Mouse (Mus musculus): ENCODE measurements around the gene Cep55. TPM values are rescaled to one million over a fixed set of nuclear protein-coding genes. Genes with fewer than 3 reads are reported as not detected.

Gene Cep55
- polyA plus RNA-seq, 1 experiment from 2014 or later = 26.8 TPM

DNA sequence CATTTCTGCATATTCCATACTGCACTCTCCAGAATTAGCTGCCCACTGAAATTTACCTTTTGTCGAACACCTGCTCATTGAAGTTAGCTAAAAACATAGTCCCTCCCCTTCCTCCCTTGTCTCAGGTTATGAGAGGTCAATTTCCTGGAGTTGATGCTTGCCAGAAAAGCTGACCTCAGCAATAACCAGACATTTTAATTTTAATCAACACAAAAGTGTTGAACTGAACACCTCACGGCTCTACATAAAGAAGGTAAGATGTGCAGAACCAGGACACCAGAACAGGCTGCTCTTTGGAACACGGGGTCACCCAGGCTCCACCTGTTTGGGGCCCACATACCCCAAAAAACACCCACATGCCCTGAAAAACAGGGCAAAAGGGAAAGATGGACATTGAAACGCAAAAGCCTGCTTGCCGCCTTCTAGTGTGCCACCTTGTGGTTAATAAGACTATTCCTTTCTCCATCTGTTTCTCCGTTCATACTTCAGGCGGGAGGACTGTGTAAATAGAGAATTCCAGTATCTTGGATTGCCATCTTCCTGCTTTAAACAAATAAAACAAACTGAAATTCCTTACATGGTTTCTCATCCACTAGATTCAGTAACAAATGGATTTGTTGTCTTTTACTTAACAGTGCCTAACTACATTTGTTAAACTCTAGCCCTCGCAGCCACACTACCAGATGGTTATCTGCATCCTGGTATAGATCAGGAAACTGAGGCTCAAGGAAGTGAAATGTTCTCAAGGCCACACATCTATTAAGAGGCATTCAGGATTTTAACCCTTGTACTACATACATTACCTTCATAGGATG, 1.4 kb upstream of the Cep55 start:
- no peak for ATAC-seq (ENCODE audit: low FRiP score)
- no peak overlapping the region for H3K9ac ChIP-seq

DNA sequence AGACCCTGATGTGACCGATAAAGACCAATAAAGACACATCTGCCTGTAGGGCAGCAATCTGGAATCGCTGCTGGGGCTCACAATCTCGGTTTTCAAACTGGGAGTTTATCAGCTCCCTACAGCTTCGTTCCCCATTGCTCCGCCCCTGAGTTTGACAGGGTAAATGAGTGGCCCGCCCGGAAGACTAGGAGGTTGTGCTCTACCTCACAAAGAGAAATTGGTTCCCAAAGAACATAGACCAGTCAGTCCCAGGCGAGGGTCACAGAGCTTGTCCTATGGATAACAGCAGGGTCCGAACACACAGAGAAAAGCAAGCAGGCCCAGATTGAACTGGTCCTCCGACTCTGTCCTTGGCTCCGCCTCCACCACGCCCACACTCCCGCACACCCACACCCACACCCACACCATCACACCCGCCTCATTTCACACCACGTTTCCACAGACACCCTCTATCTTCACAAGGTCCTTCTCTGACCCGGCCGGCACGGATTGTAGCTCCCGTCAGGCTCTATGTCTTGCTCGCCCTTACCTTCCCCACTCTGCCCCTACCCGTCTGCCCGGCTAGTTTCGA, 577 bp upstream of the Cep55 start:
- no peaks in the 10 kb centered on the region for H3K9me3 ChIP-seq (replicated peaks)
- peak overlapping the region; percentile 79 for H3K4me2 ChIP-seq (replicated peaks)
- no peak overlapping the region for H3K27ac ChIP-seq
- WGBS = under 1% methylated on average over 23 of the region's 23 CpGs
- H3K4me1 ChIP-seq = peaks cover 13% of the 10 kb centered on the region
- H3K9ac ChIP-seq = peak overlapping the region; percentile 46
- H3K36me3 ChIP-seq = peaks cover 2% of the 10 kb centered on the region; the same call in 1 of the 2 replicates
- no peak; the same call in 1 of the 2 replicates for ATAC-seq (ENCODE audit: low FRiP score)
- peak overlapping the region; percentile 66 for H3K4me3 ChIP-seq
- 0 out of 2 replicates have a peak, but pooled peaks cover 3% of the 10 kb centered on the region for H3K27me3 ChIP-seq

More for the DNA sequence above, 1.4 kb upstream of the Cep55 start:
- 32% methylated on average over 8 of the region's 8 CpGs for WGBS
- 0 out of 2 replicates have a peak, but pooled peaks cover 3% of the 10 kb centered on the region for H3K27me3 ChIP-seq
- no peaks in the 10 kb centered on the region for H3K36me3 ChIP-seq
- no peaks in the 10 kb centered on the region for H3K9me3 ChIP-seq (replicated peaks)
- peak overlapping the region; percentile 66 for H3K4me3 ChIP-seq
- H3K4me1 ChIP-seq = peaks cover 13% of the 10 kb centered on the region
- H3K4me2 ChIP-seq (replicated peaks) = peak overlapping the region; percentile 79
- no peak overlapping the region for H3K27ac ChIP-seq

DNA sequence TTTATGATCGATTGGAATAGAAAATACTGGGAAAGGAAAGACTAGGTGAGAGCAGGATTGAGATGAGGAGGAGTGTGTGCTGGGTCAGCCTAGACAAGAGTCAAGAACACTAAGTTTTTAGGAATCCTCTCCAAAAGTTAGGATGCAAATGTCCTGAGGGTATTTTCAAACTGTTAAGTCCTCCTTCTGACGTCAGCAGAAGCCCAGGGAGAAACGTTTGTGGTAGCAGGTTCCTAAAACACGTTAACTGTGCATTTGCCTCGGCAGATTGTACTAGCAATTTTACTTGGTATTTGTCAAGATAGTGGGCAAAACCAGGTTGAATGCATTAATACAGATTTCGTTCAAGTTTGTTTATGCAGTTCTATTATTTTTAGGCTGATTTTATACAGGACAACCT, 987 bp downstream of the Cep55 start:
- peak overlapping the region; percentile 66 for H3K4me3 ChIP-seq
- 17% methylated on average over 6 of the region's 6 CpGs for WGBS
- H3K4me2 ChIP-seq (replicated peaks) = peak overlapping the region; percentile 79
- no peak for ATAC-seq (ENCODE audit: low FRiP score)
- peaks cover 14% of the 10 kb centered on the region for H3K36me3 ChIP-seq
- peak overlapping the region; percentile 63 for H3K9ac ChIP-seq
- peaks cover 13% of the 10 kb centered on the region for H3K4me1 ChIP-seq
- H3K9me3 ChIP-seq (replicated peaks) = no peaks in the 10 kb centered on the region
- H3K27me3 ChIP-seq = 0 out of 2 replicates have a peak, but pooled peaks cover 3% of the 10 kb centered on the region
- H3K27ac ChIP-seq = no peak overlapping the region

DNA sequence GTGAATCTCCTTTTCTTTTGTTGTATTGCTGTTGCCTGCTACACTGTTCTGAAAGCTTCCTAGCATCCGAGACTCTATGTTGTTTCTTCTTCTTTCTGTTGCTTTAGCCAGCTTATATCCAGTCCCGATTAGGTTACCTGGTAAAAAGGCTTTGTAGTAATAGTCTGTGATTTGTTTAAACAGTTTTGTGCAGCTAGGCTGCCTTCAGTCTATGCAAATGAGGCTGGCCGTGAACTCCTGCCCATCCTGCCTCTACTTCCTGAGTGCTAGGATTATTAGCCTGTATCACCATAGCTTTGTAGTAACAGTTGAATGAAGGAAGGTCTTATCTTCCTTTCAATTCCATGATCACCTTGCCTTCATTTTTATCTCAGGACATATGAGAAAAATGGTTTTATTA, 1.5 kb downstream of the Cep55 start:
- Histone ChIP-seq H3K9me3 (replicated peaks) (no peaks in the 10 kb centered on the region), H3K4me2 (replicated peaks) (peak overlapping the region; percentile 79), H3K27ac (no peak overlapping the region), H3K4me3 (peak overlapping the region; percentile 66; the same call in 1 of the 2 replicates), H3K27me3 (0 out of 2 replicates have a peak, but pooled peaks cover 3% of the 10 kb centered on the region), H3K9ac (0 out of 2 replicates have a peak overlapping the region, but pooled peaks have one; percentile 35), H3K4me1 (peaks cover 13% of the 10 kb centered on the region), H3K36me3 (peaks cover 19% of the 10 kb centered on the region)
- no peak for ATAC-seq (ENCODE audit: low FRiP score)
- 62% methylated on average over 3 of the region's 3 CpGs for WGBS

DNA sequence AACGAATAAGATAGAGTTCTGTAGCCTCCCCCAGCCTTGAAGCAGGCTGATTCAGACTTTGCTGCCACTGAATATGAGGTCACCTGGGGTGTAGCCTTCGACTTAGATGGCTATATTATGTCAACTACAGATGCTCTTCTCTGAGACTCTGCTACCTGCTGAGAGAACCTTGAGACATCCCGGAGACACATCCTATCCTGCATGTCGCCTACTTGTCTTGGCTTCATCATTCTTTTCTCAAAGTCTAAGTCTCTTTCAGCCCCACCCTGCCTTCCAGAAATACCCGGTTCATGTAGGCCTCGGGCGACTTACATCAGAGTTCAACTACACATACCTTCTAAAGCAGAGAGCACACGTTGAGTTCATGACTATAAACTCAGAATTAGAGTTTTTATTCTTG, 2.1 kb downstream of the Cep55 start:
- Histone ChIP-seq H3K4me2 (replicated peaks) (no peak overlapping the region), H3K4me1 (peaks cover 13% of the 10 kb centered on the region), H3K9me3 (replicated peaks) (no peaks in the 10 kb centered on the region), H3K27me3 (0 out of 2 replicates have a peak, but pooled peaks cover 3% of the 10 kb centered on the region), H3K4me3 (no peak overlapping the region), H3K36me3 (peaks cover 19% of the 10 kb centered on the region), H3K9ac (no peak overlapping the region), H3K27ac (no peak overlapping the region)
- ATAC-seq (ENCODE audit: low FRiP score) = no peak
- WGBS = 87% methylated on average over 8 of the region's 8 CpGs

DNA sequence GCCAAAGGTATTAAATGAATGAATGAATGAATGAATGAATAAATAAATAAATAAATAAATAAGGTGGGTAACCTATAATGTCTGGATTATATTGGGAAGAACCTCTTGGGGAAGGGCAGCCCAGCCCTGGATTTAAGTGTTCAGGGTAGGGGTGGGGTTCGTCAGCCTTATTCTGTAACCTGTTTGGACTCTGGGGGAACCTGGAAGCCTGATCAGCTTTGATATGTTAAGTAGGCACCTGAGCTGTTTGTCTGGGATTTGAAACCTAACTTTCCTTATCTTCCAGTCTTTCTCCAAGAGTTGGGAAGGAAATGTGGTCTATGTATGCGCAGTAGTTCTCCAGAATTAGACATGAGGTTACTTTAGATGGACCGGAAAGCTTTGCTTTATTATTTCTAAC, 8.4 kb downstream of the Cep55 start:
- Histone ChIP-seq H3K27me3 (no peaks in the 10 kb centered on the region), H3K4me1 (no peaks in the 10 kb centered on the region), H3K27ac (no peak overlapping the region), H3K36me3 (peaks cover 23% of the 10 kb centered on the region), H3K4me3 (no peak overlapping the region), H3K9ac (no peak overlapping the region), H3K4me2 (replicated peaks) (no peak overlapping the region), H3K9me3 (replicated peaks) (no peaks in the 10 kb centered on the region)
- no peak for ATAC-seq (ENCODE audit: low FRiP score)
- WGBS = 90% methylated on average over 3 of the region's 3 CpGs

DNA sequence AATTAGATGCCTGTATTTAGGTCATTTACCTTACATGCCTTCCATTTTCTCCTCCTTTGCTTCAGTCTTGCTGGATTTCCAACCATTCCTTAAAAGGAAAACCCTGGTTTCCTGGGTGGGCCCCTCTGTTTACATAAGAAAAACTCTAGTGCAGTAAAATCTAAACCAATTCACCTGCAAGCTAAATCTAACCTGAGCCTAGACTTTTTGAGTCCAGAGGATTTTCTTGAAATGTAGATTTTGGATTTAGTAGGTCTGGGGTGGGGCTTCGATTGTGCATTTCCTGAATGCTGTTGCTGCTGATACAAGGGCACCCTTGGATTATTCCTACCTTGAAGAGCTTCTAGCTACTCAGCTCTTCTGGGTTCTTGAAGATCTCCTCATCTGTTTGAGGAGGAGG, 9.2 kb downstream of the Cep55 start:
- no peaks in the 10 kb centered on the region for H3K4me1 ChIP-seq
- no peak overlapping the region for H3K4me3 ChIP-seq
- WGBS = 92% methylated on average over 1 of the region's 1 CpGs
- ATAC-seq (ENCODE audit: low FRiP score) = no peak
- H3K36me3 ChIP-seq = peaks cover 22% of the 10 kb centered on the region
- no peak overlapping the region for H3K9ac ChIP-seq
- H3K9me3 ChIP-seq (replicated peaks) = no peaks in the 10 kb centered on the region
- no peak overlapping the region for H3K27ac ChIP-seq
- no peaks in the 10 kb centered on the region for H3K27me3 ChIP-seq
- no peak overlapping the region for H3K4me2 ChIP-seq (replicated peaks)

DNA sequence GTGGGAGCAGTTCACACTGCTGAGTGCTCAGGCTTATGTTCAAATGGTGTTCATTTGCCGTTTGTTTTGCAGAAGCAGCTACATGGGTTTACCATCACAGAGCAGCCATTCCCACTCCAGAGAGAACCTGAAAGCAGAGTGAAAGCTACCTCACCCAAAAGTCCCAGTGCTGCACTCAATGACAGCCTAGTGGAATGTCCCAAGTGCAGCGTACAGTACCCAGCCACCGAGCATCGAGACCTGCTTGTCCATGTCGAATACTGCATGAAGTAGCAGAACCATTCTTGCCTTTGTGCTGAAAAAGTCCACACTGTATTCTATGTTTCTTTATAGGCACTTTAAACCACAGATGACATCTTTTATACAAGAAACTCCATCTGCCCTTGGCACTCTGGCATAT, 18.4 kb downstream of the Cep55 start:
- H3K36me3 ChIP-seq = peaks cover 36% of the 10 kb centered on the region
- ATAC-seq (ENCODE audit: low FRiP score) = no peak
- no peaks in the 10 kb centered on the region for H3K27me3 ChIP-seq
- no peak overlapping the region for H3K9ac ChIP-seq
- no peak overlapping the region for H3K4me3 ChIP-seq
- no peaks in the 10 kb centered on the region for H3K9me3 ChIP-seq (replicated peaks)
- H3K27ac ChIP-seq = no peak overlapping the region
- no peak overlapping the region for H3K4me2 ChIP-seq (replicated peaks)
- H3K4me1 ChIP-seq = no peaks in the 10 kb centered on the region
- WGBS = 92% methylated on average over 5 of the region's 5 CpGs

DNA sequence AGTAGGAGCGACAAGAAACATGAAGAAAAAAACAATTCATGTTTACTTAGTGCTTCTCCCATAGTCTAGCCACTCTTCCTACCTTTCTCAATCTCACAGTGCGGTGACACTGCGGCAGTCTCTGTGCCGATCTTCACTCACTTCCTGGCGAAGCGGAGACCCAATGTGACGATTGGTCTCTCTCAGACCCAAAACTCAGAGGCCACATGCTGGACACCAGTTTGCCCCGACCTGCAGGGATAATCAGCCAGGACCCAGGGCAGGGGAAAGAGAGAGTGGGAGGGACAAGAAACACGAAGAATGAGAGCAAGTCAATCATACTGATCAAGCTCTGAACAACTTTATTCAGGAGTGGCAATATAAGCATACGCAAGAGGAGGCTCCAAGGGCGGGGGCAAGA, 20.2 kb downstream of the Cep55 start:
- 81% methylated on average over 11 of the region's 11 CpGs for WGBS
- Histone ChIP-seq H3K4me2 (replicated peaks) (no peak overlapping the region), H3K9me3 (replicated peaks) (no peaks in the 10 kb centered on the region), H3K27me3 (no peaks in the 10 kb centered on the region), H3K4me3 (no peak overlapping the region), H3K4me1 (no peaks in the 10 kb centered on the region), H3K9ac (no peak overlapping the region), H3K27ac (no peak overlapping the region), H3K36me3 (peaks cover 33% of the 10 kb centered on the region)
- no peak for ATAC-seq (ENCODE audit: low FRiP score)

DNA sequence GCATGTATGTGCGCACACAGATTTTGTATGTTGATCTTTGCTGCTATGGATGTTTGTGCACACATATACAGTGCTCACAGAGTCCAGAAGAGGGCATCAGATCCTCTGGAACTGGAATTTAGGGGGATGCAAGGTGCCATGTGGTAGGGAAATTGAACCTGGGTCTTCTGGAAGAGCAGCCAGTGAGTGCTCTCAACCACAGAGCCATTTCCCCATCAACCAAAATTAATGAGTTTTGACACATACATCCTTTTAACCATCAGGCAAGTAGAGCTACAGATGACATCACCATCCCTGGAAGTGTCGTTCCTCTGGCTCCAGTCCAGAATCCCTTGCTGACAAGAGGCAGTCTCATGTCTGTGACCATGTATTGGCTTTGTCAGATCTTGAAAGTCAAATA, 21.4 kb downstream of the Cep55 start:
- Histone ChIP-seq H3K9me3 (replicated peaks) (no peaks in the 10 kb centered on the region), H3K27me3 (no peaks in the 10 kb centered on the region), H3K36me3 (peaks cover 21% of the 10 kb centered on the region), H3K4me3 (no peak overlapping the region), H3K4me1 (no peaks in the 10 kb centered on the region), H3K9ac (no peak overlapping the region), H3K4me2 (replicated peaks) (no peak overlapping the region), H3K27ac (no peak overlapping the region)
- WGBS = 90% methylated on average over 2 of the region's 2 CpGs
- ATAC-seq (ENCODE audit: low FRiP score) = no peak

DNA sequence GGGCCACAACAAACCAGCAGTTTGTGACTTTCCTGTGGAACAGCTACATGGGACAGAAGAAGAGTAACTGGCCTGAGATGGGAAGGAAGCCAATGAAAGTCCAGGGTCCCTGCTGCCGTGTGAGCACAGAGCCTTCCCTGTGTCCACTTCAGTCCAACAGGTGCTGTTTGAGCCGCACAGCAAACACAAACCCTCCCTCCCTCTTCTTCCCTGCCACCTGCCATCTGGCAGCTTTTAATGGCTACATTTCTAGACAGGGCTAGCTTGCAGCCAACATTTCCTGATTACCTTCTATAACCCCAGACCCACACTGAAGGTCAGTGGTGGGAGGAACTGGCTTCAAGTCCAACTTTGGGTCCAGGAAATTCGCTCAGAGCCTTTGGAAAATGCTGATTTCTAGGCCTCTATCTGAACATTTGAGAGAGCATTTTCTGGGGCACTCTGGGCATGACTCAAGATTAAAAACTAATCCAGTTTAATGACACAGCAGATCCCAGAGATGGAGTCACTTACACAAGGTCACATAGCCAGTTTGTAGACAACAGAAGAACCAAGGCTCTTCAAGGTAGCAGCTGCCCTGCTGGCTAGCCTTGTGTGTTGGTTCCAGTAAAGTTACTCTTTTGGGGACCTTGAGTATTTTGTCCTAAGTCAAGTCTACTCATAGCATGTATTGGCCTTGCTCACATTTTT, 23.2 kb downstream of the Cep55 start:
- Histone ChIP-seq H3K27me3 (no peaks in the 10 kb centered on the region), H3K9me3 (replicated peaks) (no peaks in the 10 kb centered on the region), H3K4me3 (no peak overlapping the region), H3K4me2 (replicated peaks) (no peak overlapping the region), H3K9ac (no peak overlapping the region), H3K4me1 (no peaks in the 10 kb centered on the region), H3K36me3 (peaks cover 7% of the 10 kb centered on the region), H3K27ac (no peak overlapping the region)
- no peak for ATAC-seq (ENCODE audit: low FRiP score)
- WGBS = 86% methylated on average over 3 of the region's 3 CpGs

DNA sequence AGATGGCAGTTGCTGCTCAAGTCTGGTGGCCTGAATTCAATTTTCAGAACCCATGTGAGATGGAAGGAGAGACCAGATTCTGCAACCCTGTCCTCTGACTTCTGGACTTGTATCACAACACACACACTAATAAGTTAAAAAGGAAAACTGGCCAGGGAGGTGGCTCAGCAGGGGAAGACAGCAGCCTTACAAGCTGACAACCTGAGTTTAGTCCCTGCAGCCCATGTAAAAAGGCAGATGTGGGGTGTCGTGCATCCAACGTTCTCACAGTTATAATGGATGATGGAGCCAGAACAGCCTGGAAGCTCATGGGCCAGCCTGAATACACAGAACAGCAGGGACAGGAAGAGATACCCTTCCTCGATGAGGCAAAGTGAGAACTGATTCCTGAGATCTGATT, 26.6 kb downstream of the Cep55 start:
- H3K27ac ChIP-seq = no peak overlapping the region

More for the DNA sequence above, 26.6 kb downstream of the Cep55 start:
- H3K4me1 ChIP-seq = no peaks in the 10 kb centered on the region
- 75% methylated on average over 3 of the region's 3 CpGs for WGBS
- no peaks in the 10 kb centered on the region for H3K9me3 ChIP-seq (replicated peaks)
- no peak overlapping the region for H3K4me3 ChIP-seq
- no peak for ATAC-seq (ENCODE audit: low FRiP score)
- H3K4me2 ChIP-seq (replicated peaks) = no peak overlapping the region
- H3K36me3 ChIP-seq = no peaks in the 10 kb centered on the region
- no peak overlapping the region for H3K9ac ChIP-seq
- H3K27me3 ChIP-seq = no peaks in the 10 kb centered on the region

Data from hindbrain, embryonic 12.5 days (tissue).